Mouse (Mus musculus) small intestine, adult 2 months (tissue): ENCODE measurements at regions not wholly inside any gene's neighbourhood (a gene's known extent, or its start where the extent isn't known, plus 50 kb on each side); places are given as distances from the start of the nearest gene placed in this dataset.

Experiments used
- CTCF ChIP-seq: fragments of 200-500 bp; IDR thresholded peaks from 2 replicates; pipeline ENCODE4 v1.5.1; 2012; ENCODE audit warnings: low read depth, mild to moderate bottlenecking, control low read depth, inconsistent platforms, low read length, moderate library complexity, mixed read lengths; ENCODE audit not compliant: insufficient replicate concordance, insufficient read length; ENCODE audit errors: extremely low read depth
- POLR2A ChIP-seq: fragments of 200-500 bp; IDR thresholded peaks from 2 replicates; pipeline ENCODE4 v1.6.1; 2012; ENCODE audit warnings: low read depth, mild to moderate bottlenecking, control low read depth, inconsistent platforms, low read length, moderate library complexity

DNA sequence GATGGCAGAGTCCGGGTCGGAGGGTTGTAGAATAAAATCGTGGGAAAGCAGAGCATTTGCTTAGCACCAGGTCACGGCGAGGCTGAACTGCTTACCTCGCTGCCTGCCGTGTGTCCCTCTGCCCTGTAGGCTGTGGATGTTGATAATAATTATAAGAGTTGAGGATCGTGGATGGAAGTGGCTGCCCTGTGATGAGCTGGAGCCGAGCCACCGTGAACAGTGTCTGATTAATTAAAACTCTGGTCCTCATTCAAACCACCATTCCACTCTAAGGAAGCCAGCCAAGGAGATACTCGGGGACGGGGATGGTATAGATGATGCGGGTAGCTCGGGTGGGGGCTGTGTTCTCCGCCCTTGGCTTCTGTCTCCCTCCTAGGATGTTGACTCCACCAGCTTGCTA, 70.1 kb upstream of the Stt3b start:
- TF ChIP-seq POLR2A (no peak), CTCF (no peak)
